Mouse (Mus musculus) embryonic facial prominence, embryonic 14.5 days (tissue): ENCODE measurements at regions not wholly inside any gene's neighbourhood (a gene's known extent, or its start where the extent isn't known, plus 50 kb on each side); places are given as distances from the start of the nearest gene placed in this dataset. TPM values are rescaled to one million over a fixed set of nuclear protein-coding genes. Genes with fewer than 3 reads are reported as not detected.

Source experiments
- microRNA-seq: library from miRNA; unstranded; fragments of <30 nt; microRNA quantifications from one replicate; pipeline ENCODE4, GENCODE M21; 2016; ENCODE audit warnings: borderline number of aligned reads

Small RNAs in the stretch of these regions (microRNA-seq; reads per million reads assigned to microRNA genes)
- not detected for gene Gm25063
